Mouse (Mus musculus): Measurements from ENCODE around the gene Gm4767.
"Not testable (repeated sequence)": the region's sequence is repeated elsewhere in the genome, so short reads cannot be mapped to it uniquely, and the experiment has no call there.

GRCm38 (mm10) chr10:81863409-81864407 lies 51.7 kb downstream of the Gm4767 start, which contains the start of gene Gm32687:
- TF ChIP-seq CTCF (IDR thresholded peaks at IDR 0.05; ENCODE audit: control insufficient read depth, insufficient read depth, insufficient replicate concordance, low read depth, low read length); POLR2A (IDR thresholded peaks at IDR 0.05; ENCODE audit: control insufficient read depth, low read depth, low read length): not testable (repeated sequence)

Data from testis, adult 2 months (tissue).